Mouse (Mus musculus) effector memory CD4-positive, alpha-beta T cell, adult 5 months (primary cell): ENCODE data around the gene 2310003L06Rik. TPM values are rescaled to one million over a fixed set of nuclear protein-coding genes. Genes with fewer than 3 reads are reported as not detected.

Experiments used
- polyA plus RNA-seq: library from polyadenylated mRNA; unstranded; fragments of 100-300 nt; shearing (Covaris generic); gene quantifications from one replicate; pipeline ENCODE4 v1.2.1, GENCODE M21; 2017

2310003L06Rik gene
- polyA plus RNA-seq: not detected

DNA sequence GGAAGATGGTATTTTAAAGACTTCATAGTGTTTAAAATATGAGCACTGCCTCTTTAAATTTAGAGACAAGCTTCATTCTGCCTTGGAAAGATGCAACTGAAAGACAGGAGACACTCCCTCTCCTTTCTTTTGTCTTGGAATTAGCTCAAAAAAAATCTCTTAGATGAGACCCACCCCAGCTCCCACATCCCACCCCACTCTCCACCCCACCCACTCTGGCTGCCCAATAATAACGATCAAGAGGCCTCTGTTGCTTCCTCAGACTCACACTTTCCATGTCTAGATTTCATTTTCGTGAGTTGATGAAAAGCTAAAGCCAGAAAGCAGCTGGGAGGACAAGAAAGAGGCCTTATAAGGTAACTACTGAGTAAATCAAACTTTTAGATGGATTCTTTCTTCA, at the start of gene 2310003L06Rik, which contains the start of gene Gm28434:
TSS of gene 2310003L06Rik (plus strand) at position 259 of the 400 bp plus-strand sequence.
TSS of gene Gm28434 (plus strand) at position 317 of the 400 bp plus-strand sequence.

DNA sequence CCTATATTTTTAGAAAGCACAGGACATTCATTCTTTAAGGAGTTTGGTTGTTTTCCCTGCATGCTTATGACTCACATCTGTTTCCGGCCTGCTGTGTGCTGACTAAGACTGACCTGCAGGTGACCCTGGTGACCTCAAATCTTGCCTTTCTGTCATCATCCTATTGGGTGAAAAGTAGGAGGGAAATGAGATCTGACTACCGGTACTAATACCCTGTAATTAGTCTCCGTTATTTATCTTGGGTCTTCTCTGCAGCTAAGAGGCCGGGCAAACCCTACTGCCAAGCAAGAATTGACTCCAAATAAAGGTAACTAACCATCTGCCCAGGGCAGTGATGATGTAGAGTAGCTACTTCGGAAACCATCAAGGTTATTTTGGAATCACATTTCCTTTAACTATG, 43.9 kb upstream of the 2310003L06Rik start, which contains the start of gene Csn3:
TSS of gene Csn3 (plus strand) at position 208 of the 400 bp plus-strand sequence.

DNA sequence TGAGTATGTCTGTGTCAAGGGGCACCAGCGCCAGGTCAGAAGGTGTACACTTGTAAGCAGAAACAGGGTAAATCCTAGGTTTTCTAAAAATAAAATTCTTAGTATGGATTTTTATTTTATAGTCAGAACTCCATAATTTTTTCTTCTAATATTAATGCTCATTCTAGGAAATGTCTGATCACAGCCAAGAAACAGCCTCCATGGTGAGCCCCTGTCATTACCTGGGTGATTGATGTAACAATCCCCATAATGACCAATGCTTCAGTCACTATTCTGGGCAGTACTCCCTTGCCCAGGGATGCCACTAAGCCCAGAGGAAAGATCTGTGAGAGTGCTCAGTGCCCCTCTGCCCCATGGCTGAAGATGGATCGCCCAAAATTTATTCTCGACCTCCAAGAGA, 9.9 kb downstream of the 2310003L06Rik start, which contains the start of gene Cabs1:
TSS of gene Cabs1 (plus strand) at position 301 of the 400 bp plus-strand sequence.

DNA sequence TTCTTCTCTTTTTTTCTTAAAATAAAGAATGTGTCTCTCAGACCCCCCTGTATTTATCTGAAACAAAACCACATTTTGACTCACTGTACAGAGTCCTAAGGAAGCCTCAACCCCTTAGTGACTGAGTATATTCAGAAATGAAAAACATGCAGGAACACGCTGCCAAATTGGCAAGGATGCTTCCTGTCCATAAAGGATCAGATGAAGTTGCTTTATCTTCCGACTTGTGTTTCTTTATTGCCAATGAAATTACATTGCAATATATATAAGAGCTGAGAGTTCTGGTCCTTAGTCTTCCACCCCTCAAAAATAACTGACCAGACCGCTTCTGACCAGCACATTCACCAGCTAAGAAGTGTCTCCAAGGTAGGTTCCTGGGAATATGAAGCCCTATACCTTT, 33.0 kb downstream of the 2310003L06Rik start, which contains the start of gene Smr3a:
TSS of gene Smr3a (plus strand) at position 301 of the 400 bp plus-strand sequence.

Other genes with a start within 250 kb of the 2310003L06Rik start
- gene Csn1s2a, start 194.9 kb upstream of the 2310003L06Rik start, polyA plus RNA-seq: not detected
- 0.17 TPM for gene Csn1s2b, start 161.4 kb upstream of the 2310003L06Rik start, polyA plus RNA-seq
- gene Prr27, start 143.8 kb upstream of the 2310003L06Rik start, polyA plus RNA-seq: not detected
- not detected for gene Odam, start 84.4 kb upstream of the 2310003L06Rik start, polyA plus RNA-seq
- gene Csn3, start 43.9 kb upstream of the 2310003L06Rik start, polyA plus RNA-seq: not detected
- not detected for gene Gm28434, start 58 bp downstream of the 2310003L06Rik start, polyA plus RNA-seq
- gene Cabs1, start 10.0 kb downstream of the 2310003L06Rik start, polyA plus RNA-seq: not detected
- not detected for gene Smr3a, start 33.1 kb downstream of the 2310003L06Rik start, polyA plus RNA-seq
- not detected for gene Smr2, start 117.1 kb downstream of the 2310003L06Rik start, polyA plus RNA-seq
- not detected for gene Gm11116, start 142.1 kb downstream of the 2310003L06Rik start, polyA plus RNA-seq
- not detected for gene Gm11115, start 184.6 kb downstream of the 2310003L06Rik start, polyA plus RNA-seq